Mouse (Mus musculus) lung, embryonic 16.5 days (tissue): ENCODE results near the gene Des. TPM values are rescaled to one million over a fixed set of nuclear protein-coding genes. Genes with fewer than 3 reads are reported as not detected.

ENCODE experiments used
- ATAC-seq: fragments of 200-750 bp; cut with Nextera tagmentation; 2 replicates; pipeline ENCODE4 v1.8.0; 2017; ENCODE audit warnings: low read depth, mild to moderate bottlenecking, moderate library complexity
- H3K27ac ChIP-seq: fragments of 300-500 bp; sonication (generic); 2 replicates; pipeline ENCODE4 v1.5.1; 2014; ENCODE audit warnings: mild to moderate bottlenecking, control low read depth, low read length
- H3K27me3 ChIP-seq: fragments of 300-500 bp; sonication (generic); 2 replicates; pipeline ENCODE4 v1.6.1; 2014; ENCODE audit warnings: low read depth, low read length, mixed read lengths; ENCODE audit not compliant: control insufficient read depth, insufficient read depth
- H3K36me3 ChIP-seq: fragments of 300-500 bp; sonication (generic); 2 replicates; pipeline ENCODE4 v1.6.1; 2014; ENCODE audit warnings: low read length; ENCODE audit not compliant: control insufficient read depth, insufficient read depth
- H3K4me1 ChIP-seq: fragments of 300-500 bp; sonication (generic); replicated peaks from 2 replicates; pipeline ENCODE4 v1.6.1; 2014; ENCODE audit warnings: low read length, mixed read lengths; ENCODE audit not compliant: control insufficient read depth, insufficient read depth
- H3K4me2 ChIP-seq: fragments of 300-500 bp; sonication (generic); 2 replicates; pipeline ENCODE4 v1.6.1; 2014; ENCODE audit warnings: low read depth, low read length, control low read depth
- H3K4me3 ChIP-seq: fragments of 300-500 bp; sonication (generic); 2 replicates; pipeline ENCODE4 v1.5.1; 2014; ENCODE audit warnings: mild to moderate bottlenecking, low read length, control low read depth
- H3K9ac ChIP-seq: fragments of 300-500 bp; sonication (generic); 2 replicates; pipeline ENCODE4 v1.6.1; 2014; ENCODE audit warnings: low read length, control low read depth
- H3K9me3 ChIP-seq: fragments of 300-500 bp; sonication (generic); 2 replicates; pipeline ENCODE4 v1.6.1; 2016; ENCODE audit warnings: low read length; ENCODE audit not compliant: control insufficient read depth
- WGBS: fragments of 180-500 bp; shearing (Covaris S2); extraction: QIAGEN DNeasy Blood & Tissue Kit; methylation state at CpG from one replicate; pipeline ENCODE4 v1.1.7; 2014; 5-methylcytosine and 5-hydroxymethylcytosine counted together
- polyA plus RNA-seq: library from polyadenylated mRNA; unstranded; fragments of >200 nt; fragmentation: Nextera tagmentation; extraction: Ambion mirVana; gene quantifications from 2 replicates; pipeline ENCODE4 v1.2.1, GENCODE M21; 2015

The Des gene
- polyA plus RNA-seq, 1 experiment from 2014 or later: 57.1 TPM

DNA sequence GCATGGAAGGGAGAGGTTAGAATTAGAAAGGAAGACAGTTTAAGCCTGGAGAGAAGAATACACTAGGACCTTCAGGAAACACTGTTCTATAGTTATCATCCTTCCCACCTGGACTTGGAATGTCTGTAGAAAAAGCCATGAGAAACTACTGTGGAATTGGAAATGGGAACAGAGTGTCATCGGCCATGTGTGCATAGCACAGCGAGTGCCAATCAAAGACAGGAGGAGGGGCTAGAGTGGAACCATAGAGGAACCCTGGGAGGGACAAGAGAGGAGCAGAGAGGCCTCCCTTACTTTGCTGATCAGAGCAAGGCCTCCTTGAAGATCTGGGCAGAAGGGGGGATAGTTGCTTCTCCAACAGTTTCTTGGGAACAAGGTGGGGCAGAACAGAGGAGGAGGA lies 19.1 kb downstream of the Des start:
- H3K27ac ChIP-seq: no peak overlapping the region
- ATAC-seq: no peak
- 58% methylated on average over 2 of the region's 2 CpGs for WGBS
- no peak overlapping the region for H3K4me2 ChIP-seq
- H3K9me3 ChIP-seq: no peaks in the 10 kb centered on the region
- no peak overlapping the region for H3K9ac ChIP-seq
- peaks cover 23% of the 10 kb centered on the region for H3K27me3 ChIP-seq
- H3K4me3 ChIP-seq: no peak overlapping the region
- no peaks in the 10 kb centered on the region for H3K36me3 ChIP-seq
- peaks cover 18% of the 10 kb centered on the region for H3K4me1 ChIP-seq

- H3K27ac ChIP-seq: no peak overlapping the region
- peaks cover 20% of the 10 kb centered on the region for H3K27me3 ChIP-seq
- H3K4me3 ChIP-seq: no peak overlapping the region
- H3K36me3 ChIP-seq: no peaks in the 10 kb centered on the region
- H3K9ac ChIP-seq: no peak overlapping the region
- no peak for ATAC-seq
- WGBS: 56% methylated on average over 8 of the region's 8 CpGs
- no peaks in the 10 kb centered on the region for H3K9me3 ChIP-seq
- H3K4me2 ChIP-seq: no peak overlapping the region
- peaks cover 17% of the 10 kb centered on the region for H3K4me1 ChIP-seq
Measured at GRCm38 (mm10) chr1:75379931-75380330, 19.8 kb downstream of the Des start.

DNA sequence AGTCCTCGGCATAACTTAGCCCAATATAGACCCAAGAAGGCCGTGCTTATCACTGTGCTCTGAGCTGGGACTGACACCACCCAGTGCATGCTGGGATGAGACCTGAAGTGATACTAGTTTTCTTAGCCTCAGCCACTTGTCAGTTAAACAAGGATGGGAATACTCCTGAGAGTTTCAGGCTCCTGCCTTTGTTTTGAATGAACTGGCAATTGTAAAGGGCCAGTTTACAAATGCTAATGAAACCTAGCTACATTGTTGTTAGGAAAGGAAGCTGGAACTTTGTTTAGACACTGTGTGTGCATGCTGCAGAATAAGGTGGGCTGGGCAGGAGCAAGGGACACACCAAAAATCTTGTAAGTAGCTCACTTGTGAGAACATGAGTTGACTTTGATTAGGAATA lies 20.8 kb downstream of the Des start:
- WGBS: 46% methylated on average over 2 of the region's 2 CpGs
- no peak overlapping the region for H3K4me2 ChIP-seq
- peaks cover 10% of the 10 kb centered on the region; the same call in 1 of the 2 replicates for H3K4me1 ChIP-seq
- H3K27me3 ChIP-seq: peaks cover 10% of the 10 kb centered on the region
- no peak overlapping the region for H3K9ac ChIP-seq
- H3K27ac ChIP-seq: no peak overlapping the region
- no peak overlapping the region for H3K4me3 ChIP-seq
- ATAC-seq: no peak
- H3K36me3 ChIP-seq: no peaks in the 10 kb centered on the region
- no peaks in the 10 kb centered on the region for H3K9me3 ChIP-seq

DNA sequence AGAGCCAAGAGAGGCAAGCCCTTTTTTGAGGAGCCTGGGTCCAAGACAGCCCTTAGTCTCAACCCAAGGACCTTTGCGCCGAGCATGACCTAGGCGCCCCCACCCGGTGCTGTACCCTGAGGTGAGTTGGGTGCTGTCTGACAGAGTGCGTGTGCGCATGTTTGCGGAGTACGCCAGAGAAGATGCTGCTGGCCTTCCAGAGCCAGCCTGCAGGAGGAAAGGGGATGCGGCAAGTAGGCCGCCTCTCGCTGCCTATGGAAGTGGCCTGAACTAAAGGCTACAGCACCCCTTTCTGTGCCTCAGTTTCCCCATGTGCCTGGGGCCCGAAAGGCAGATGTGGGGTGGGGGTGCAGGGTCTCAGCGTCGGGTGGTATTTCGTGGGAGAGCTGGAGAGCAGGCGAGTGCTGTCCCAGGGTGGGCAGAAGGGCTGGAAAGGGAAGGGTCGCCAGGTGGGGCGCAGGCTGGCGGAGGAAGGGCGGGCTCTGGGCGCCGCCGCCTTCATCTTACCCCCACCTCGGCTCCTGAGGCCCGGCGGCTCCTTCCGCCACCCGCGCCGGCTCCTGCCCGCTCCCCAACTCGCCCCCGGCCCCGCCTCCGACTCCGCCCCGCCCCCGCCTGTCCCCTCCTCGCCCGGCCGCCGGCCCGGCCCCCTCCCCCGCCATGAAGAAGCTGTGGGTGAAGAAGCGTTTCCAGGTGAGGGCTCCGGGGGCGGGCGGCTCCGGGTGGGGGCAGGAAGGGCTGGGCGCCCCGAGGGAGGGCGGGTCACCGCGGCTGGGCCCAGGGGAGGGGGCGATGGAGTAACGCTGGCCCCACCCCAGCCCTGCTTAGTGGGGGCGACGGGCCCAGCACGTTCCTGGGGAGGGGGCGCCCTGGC lies 21.6 kb downstream of the Des start:
- Histone ChIP-seq H3K27me3 (peaks cover 10% of the 10 kb centered on the region; the same call in 1 of the 2 replicates), H3K4me2 (peak overlapping the region; percentile 97), H3K9me3 (no peaks in the 10 kb centered on the region), H3K36me3 (no peaks in the 10 kb centered on the region), H3K9ac (peak overlapping the region; percentile 68), H3K4me3 (peak overlapping the region; percentile 73), H3K4me1 (peaks cover 10% of the 10 kb centered on the region; the same call in 1 of the 2 replicates), H3K27ac (peak overlapping the region; percentile 36)
- ATAC-seq: peak; percentile 72
- WGBS: 4% methylated on average over 34 of the region's 60 CpGs

- peaks cover 10% of the 10 kb centered on the region; the same call in 1 of the 2 replicates for H3K4me1 ChIP-seq
- ATAC-seq: peak; percentile 51
- H3K9me3 ChIP-seq: no peaks in the 10 kb centered on the region
- peak overlapping the region; percentile 73 for H3K4me3 ChIP-seq
- H3K36me3 ChIP-seq: no peaks in the 10 kb centered on the region
- H3K4me2 ChIP-seq: peak overlapping the region; percentile 97
- WGBS: 2% methylated on average over 27 of the region's 28 CpGs
- H3K27ac ChIP-seq: peak overlapping the region; percentile 36
- H3K9ac ChIP-seq: peak overlapping the region; percentile 68
- peaks cover 18% of the 10 kb centered on the region for H3K27me3 ChIP-seq
Measured at GRCm38 (mm10) chr1:75382356-75383071, 22.4 kb downstream of the Des start.

GRCm38 (mm10) chr1:75384470-75385141 lies 24.5 kb downstream of the Des start:
- WGBS: 81% methylated on average over 27 of the region's 27 CpGs
- Histone ChIP-seq H3K36me3 (no peaks in the 10 kb centered on the region), H3K9me3 (no peaks in the 10 kb centered on the region), H3K4me1 (peaks cover 12% of the 10 kb centered on the region; the same call in 1 of the 2 replicates), H3K9ac (no peak overlapping the region), H3K27me3 (peaks cover 34% of the 10 kb centered on the region), H3K4me3 (no peak overlapping the region), H3K4me2 (no peak overlapping the region), H3K27ac (no peak overlapping the region)
- no peak for ATAC-seq

DNA sequence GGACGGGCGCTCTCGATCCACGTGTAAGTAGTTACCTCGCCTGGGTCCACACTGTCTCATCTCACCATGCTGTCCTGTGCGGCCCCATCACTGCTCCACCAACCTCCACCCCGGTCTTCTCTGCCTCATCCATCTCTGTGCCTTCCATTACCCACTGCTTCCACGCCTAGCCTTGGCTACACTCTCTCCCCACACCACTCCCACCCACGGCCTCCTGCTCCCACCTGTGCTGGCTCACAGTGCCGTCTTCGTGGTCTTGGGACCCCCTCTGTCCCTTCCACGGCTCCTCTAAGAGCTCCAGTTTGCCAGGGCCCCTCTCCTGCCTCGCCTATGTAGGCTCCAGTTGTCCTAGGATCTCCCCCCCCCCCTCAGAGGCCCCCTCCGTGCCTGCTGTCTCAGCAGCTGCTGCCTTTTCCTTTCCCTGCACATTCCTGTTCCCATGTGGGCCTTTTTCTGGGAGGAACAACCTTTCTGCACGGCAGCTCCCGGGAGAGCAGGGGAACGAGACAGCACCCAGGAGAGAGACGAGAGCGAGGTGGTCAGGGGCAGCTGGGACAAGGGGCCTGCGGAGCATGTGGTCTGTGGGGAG lies 25.1 kb downstream of the Des start:
- H3K9ac ChIP-seq: no peak overlapping the region
- no peak overlapping the region for H3K4me2 ChIP-seq
- no peak overlapping the region for H3K27ac ChIP-seq
- H3K4me1 ChIP-seq: peaks cover 12% of the 10 kb centered on the region; the same call in 1 of the 2 replicates
- no peak for ATAC-seq
- H3K36me3 ChIP-seq: no peaks in the 10 kb centered on the region
- peaks cover 37% of the 10 kb centered on the region for H3K27me3 ChIP-seq
- 64% methylated on average over 20 of the region's 20 CpGs for WGBS
- no peaks in the 10 kb centered on the region for H3K9me3 ChIP-seq
- H3K4me3 ChIP-seq: no peak overlapping the region

- Histone ChIP-seq H3K27me3 (peaks cover 37% of the 10 kb centered on the region), H3K4me3 (no peak overlapping the region), H3K36me3 (no peaks in the 10 kb centered on the region), H3K9ac (no peak overlapping the region), H3K27ac (no peak overlapping the region), H3K4me1 (peaks cover 12% of the 10 kb centered on the region; the same call in 1 of the 2 replicates), H3K9me3 (no peaks in the 10 kb centered on the region), H3K4me2 (no peak overlapping the region)
- 25% methylated on average over 4 of the region's 4 CpGs for WGBS
- ATAC-seq: no peak
Measured at GRCm38 (mm10) chr1:75386149-75386548, 26.0 kb downstream of the Des start.
